Mouse (Mus musculus): Measurements from ENCODE around the gene Il4ra. TPM values are rescaled to one million over a fixed set of nuclear protein-coding genes. Genes with fewer than 3 reads are reported as not detected.

The Il4ra gene
- total and polyA plus RNA-seq, 3 experiments, result 13.2 to 20.1 (median 14.3) TPM

GRCm38 (mm10) chr7:125588721-125589120, 36.8 kb downstream of the Il4ra start:
- WGBS, result 83% methylated on average over 4 of the region's 4 CpGs
- Histone ChIP-seq H3K9ac (ENCODE audit: low read depth, low read length) (no peak overlapping the region), H3K27me3 (ENCODE audit: control insufficient read depth, insufficient read depth, low read length) (no peaks in the 10 kb centered on the region), H3K4me1 (ENCODE audit: control insufficient read depth, insufficient read depth, low read length) (no peaks in the 10 kb centered on the region), H3K4me3 (no peak overlapping the region), H3K79me2 (replicated peaks; ENCODE audit: control insufficient read depth, insufficient read depth, low read length) (no peaks in the 10 kb centered on the region), H3K36me3 (ENCODE audit: control insufficient read depth, insufficient read depth, low read length) (no peaks in the 10 kb centered on the region), H3K27ac (no peak overlapping the region)
- no peak for TF ChIP-seq CTCF (IDR thresholded peaks at IDR 0.05)
- no peak for TF ChIP-seq EP300 (IDR thresholded peaks at IDR 0.05; ENCODE audit: insufficient read depth, low read depth, low read length)
- TF ChIP-seq POLR2A (IDR thresholded peaks at IDR 0.05; ENCODE audit: insufficient read depth, low read depth, low read length), result no peak
- no peak for DNase-seq
- intact Hi-C loops (cut with DNase I), result no loop called here

GRCm38 (mm10) chr7:125589896-125590295, 38.0 kb downstream of the Il4ra start:
- Histone ChIP-seq H3K9ac (ENCODE audit: low read depth, low read length) (no peak overlapping the region), H3K4me1 (ENCODE audit: control insufficient read depth, insufficient read depth, low read length) (no peaks in the 10 kb centered on the region), H3K4me3 (no peak overlapping the region), H3K36me3 (ENCODE audit: control insufficient read depth, insufficient read depth, low read length) (no peaks in the 10 kb centered on the region), H3K27me3 (ENCODE audit: control insufficient read depth, insufficient read depth, low read length) (no peaks in the 10 kb centered on the region), H3K27ac (no peak overlapping the region), H3K79me2 (replicated peaks; ENCODE audit: control insufficient read depth, insufficient read depth, low read length) (no peaks in the 10 kb centered on the region)
- DNase-seq, result no peak
- 88% methylated on average over 7 of the region's 7 CpGs for WGBS
- intact Hi-C loops (cut with DNase I), result no loop called here
- no peak for TF ChIP-seq CTCF (IDR thresholded peaks at IDR 0.05)
- TF ChIP-seq POLR2A (IDR thresholded peaks at IDR 0.05; ENCODE audit: insufficient read depth, low read depth, low read length), result no peak
- no peak for TF ChIP-seq EP300 (IDR thresholded peaks at IDR 0.05; ENCODE audit: insufficient read depth, low read depth, low read length)

- WGBS, result 75% methylated on average over 4 of the region's 4 CpGs
Observed at GRCm38 (mm10) chr7:125593831-125594230, 41.9 kb downstream of the Il4ra start.

GRCm38 (mm10) chr7:125596406-125596805, 44.5 kb downstream of the Il4ra start:
- TF ChIP-seq EP300 (IDR thresholded peaks at IDR 0.05; ENCODE audit: insufficient read depth, low read depth, low read length) (no peak), POLR2A (IDR thresholded peaks at IDR 0.05; ENCODE audit: insufficient read depth, low read depth, low read length) (no peak), CTCF (IDR thresholded peaks at IDR 0.05) (no peak)
- no peak for DNase-seq
- Histone ChIP-seq H3K36me3 (ENCODE audit: control insufficient read depth, insufficient read depth, low read length) (no peaks in the 10 kb centered on the region), H3K27ac (no peak overlapping the region; the same call in 1 of the 2 replicates), H3K79me2 (replicated peaks; ENCODE audit: control insufficient read depth, insufficient read depth, low read length) (no peaks in the 10 kb centered on the region), H3K27me3 (ENCODE audit: control insufficient read depth, insufficient read depth, low read length) (no peaks in the 10 kb centered on the region), H3K4me3 (no peak overlapping the region), H3K4me1 (ENCODE audit: control insufficient read depth, insufficient read depth, low read length) (no peaks in the 10 kb centered on the region), H3K9ac (ENCODE audit: low read depth, low read length) (no peak overlapping the region)
- intact Hi-C loops (cut with DNase I), result no loop called here
- 56% methylated on average over 3 of the region's 3 CpGs for WGBS

More at GRCm38 (mm10) chr7:125593831-125594230, 41.9 kb downstream of the Il4ra start:
- no peak overlapping the region for H3K9ac ChIP-seq (ENCODE audit: low read depth, low read length)
- TF ChIP-seq EP300 (IDR thresholded peaks at IDR 0.05; ENCODE audit: insufficient read depth, low read depth, low read length), result no peak
- H3K79me2 ChIP-seq (replicated peaks; ENCODE audit: control insufficient read depth, insufficient read depth, low read length), result no peaks in the 10 kb centered on the region
- no peak overlapping the region for H3K4me3 ChIP-seq
- H3K27me3 ChIP-seq (ENCODE audit: control insufficient read depth, insufficient read depth, low read length), result no peaks in the 10 kb centered on the region
- H3K4me1 ChIP-seq (ENCODE audit: control insufficient read depth, insufficient read depth, low read length), result no peaks in the 10 kb centered on the region
- peak in 1 of 2 experiments; percentile 50 for DNase-seq
- no peaks in the 10 kb centered on the region for H3K36me3 ChIP-seq (ENCODE audit: control insufficient read depth, insufficient read depth, low read length)
- H3K27ac ChIP-seq, result no peak overlapping the region
- intact Hi-C loops (cut with DNase I), result no loop called here

DNA sequence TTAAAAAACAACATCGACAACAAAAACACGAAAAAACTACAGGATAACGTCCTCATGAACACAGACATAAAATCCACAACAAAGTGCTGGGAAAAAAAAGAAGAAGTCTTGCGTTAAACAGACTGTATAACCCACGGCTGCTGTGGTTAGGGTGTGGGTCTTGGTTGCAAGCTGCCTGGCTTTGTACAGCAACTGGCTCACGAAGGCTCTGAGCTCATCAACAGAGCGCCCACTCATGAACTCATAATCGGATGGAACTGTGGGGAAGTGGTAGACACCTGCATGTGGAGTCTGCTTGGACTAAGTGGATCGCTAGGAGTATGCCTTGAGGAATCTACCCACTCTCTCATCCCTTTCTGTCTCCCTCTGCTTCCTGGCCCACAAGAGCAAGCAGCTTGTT, 45.2 kb downstream of the Il4ra start:
- intact Hi-C loops (cut with DNase I), result no loop called here
- TF ChIP-seq CTCF (IDR thresholded peaks at IDR 0.05), result no peak
- no peak for TF ChIP-seq EP300 (IDR thresholded peaks at IDR 0.05; ENCODE audit: insufficient read depth, low read depth, low read length)
- TF ChIP-seq POLR2A (IDR thresholded peaks at IDR 0.05; ENCODE audit: insufficient read depth, low read depth, low read length), result no peak
- Histone ChIP-seq H3K27me3 (ENCODE audit: control insufficient read depth, insufficient read depth, low read length) (no peaks in the 10 kb centered on the region), H3K79me2 (replicated peaks; ENCODE audit: control insufficient read depth, insufficient read depth, low read length) (no peaks in the 10 kb centered on the region), H3K4me3 (no peak overlapping the region), H3K4me1 (ENCODE audit: control insufficient read depth, insufficient read depth, low read length) (no peaks in the 10 kb centered on the region), H3K36me3 (ENCODE audit: control insufficient read depth, insufficient read depth, low read length) (no peaks in the 10 kb centered on the region), H3K9ac (ENCODE audit: low read depth, low read length) (no peak overlapping the region), H3K27ac (no peak overlapping the region)
- no peak for DNase-seq
- 79% methylated on average over 9 of the region's 9 CpGs for WGBS

- intact Hi-C loops (cut with DNase I), result no loop called here
- no peak overlapping the region for H3K9ac ChIP-seq (ENCODE audit: low read depth, low read length)
- H3K36me3 ChIP-seq (ENCODE audit: control insufficient read depth, insufficient read depth, low read length), result no peaks in the 10 kb centered on the region
- H3K4me1 ChIP-seq (ENCODE audit: control insufficient read depth, insufficient read depth, low read length), result no peaks in the 10 kb centered on the region
- DNase-seq, result no peak
- H3K27ac ChIP-seq, result no peak overlapping the region
- no peaks in the 10 kb centered on the region for H3K27me3 ChIP-seq (ENCODE audit: control insufficient read depth, insufficient read depth, low read length)
- no peak for TF ChIP-seq CTCF (IDR thresholded peaks at IDR 0.05)
- no peak for TF ChIP-seq EP300 (IDR thresholded peaks at IDR 0.05; ENCODE audit: insufficient read depth, low read depth, low read length)
- WGBS, result 86% methylated on average over 11 of the region's 11 CpGs
- H3K79me2 ChIP-seq (replicated peaks; ENCODE audit: control insufficient read depth, insufficient read depth, low read length), result no peaks in the 10 kb centered on the region
- no peak overlapping the region for H3K4me3 ChIP-seq
Observed at GRCm38 (mm10) chr7:125597516-125598347, 45.8 kb downstream of the Il4ra start.

Measured in heart, adult 2 months (tissue).